Mouse (Mus musculus): ENCODE data around the gene Cfd.

Gene Cfd

DNA sequence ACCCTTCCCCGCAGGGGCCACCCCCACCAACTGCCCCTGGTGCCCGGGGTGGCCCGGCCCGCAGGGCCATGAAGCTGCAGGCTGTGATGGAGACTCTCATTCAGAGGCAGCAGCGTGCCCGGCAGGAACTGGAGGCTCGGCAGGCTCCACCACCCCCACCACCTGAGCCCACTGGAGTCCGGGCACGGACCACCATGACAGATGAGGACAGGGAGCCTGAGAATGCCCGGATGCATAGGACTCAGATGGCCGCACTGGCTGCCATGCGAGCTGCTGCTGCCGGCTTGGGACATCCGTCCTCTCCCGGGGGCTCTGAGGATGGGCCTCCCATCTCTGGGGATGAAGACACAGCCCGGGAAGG lies 40.2 kb downstream of the Cfd start:
- in situ Hi-C loops (cut with MboI; ENCODE audit: low sequenced_read_pairs), result no loop called here

DNA sequence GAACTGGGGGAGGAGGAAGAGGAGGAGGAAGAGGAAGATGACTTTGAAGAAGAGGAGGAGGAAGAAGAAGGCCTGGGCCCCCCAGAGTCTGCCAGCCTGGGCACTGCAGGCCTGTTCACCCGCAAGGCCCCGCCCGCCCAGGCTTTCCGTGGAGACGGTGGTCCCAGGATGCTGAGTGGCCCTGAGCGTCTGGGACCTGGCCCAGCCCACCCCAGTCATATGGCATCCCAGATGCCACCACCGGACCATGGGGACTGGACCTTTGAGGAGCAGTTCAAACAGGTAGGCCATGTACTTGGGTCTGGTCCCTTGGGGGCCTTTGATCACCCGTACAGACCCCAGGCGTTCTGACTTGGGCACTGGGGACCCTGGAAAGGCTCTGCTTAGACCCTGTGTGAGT lies 41.1 kb downstream of the Cfd start:
- in situ Hi-C loops (cut with MboI; ENCODE audit: low sequenced_read_pairs), result no loop called here

DNA sequence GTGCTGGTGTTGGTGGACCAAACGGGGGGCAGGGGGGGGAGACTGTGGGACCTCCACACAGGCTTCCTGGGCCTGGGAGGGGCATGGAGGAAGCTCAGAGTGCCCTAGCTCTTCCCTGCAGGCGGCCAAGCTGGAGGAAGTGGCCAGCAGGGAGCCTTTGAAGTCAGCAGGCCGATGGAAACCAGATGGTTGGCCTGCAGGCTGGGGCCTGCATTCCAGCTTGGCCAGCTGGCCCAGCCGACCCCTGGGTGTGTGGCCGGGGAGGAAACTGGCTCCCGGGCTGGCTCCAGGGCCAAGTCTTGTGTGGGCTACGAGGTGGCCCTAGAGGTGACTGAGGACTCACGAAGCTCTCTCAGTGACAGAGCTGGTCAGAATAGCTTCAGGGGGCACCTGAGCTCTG lies 42.1 kb downstream of the Cfd start:
- in situ Hi-C loops (cut with MboI; ENCODE audit: low sequenced_read_pairs), result no loop called here

DNA sequence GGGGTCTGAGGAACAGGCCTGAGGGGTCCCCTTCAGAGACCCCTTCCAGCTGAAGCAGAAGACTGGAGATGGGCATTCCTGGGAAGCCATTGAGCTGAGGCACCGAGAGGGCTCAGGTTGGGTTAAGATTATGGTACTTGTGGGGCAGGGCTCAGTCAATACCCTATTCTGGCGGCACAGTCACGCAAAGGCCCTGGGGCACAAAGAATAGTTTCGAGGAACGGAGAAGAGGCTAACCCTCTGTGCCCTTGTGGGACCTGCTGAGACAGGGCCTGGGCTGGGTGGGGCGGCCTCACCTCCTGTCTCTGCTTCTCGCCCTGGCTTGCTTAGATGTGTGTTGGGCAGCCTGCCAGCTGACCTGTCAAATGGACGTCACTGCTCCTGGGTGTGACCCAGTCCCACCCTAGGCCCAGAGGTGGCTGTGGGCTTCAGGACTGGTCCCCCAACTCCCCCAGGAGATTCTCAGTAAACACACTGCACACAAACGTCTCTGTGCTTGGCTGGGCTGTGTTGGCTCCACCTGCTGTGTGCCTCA lies 42.6 kb downstream of the Cfd start:
- in situ Hi-C loops (cut with MboI; ENCODE audit: low sequenced_read_pairs), result no loop called here

DNA sequence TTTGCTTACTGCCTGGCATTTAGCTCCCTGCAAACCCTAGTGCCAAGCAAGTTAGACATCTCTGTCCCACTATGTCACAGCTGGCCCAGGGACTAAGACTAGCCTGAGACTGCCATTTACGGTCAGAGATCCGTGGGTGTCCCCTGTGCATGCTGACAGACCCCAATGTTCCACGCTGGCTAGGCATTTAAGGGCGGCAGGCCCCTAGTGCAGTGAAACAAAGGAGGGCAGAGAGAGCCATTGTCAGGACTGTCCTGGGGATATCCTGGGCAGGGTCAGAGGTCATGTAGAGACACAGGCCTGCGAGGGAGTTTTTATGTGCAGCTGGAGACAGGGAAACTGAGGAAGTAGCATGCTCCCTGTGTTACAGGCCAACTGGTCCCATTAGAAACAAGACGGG lies 43.2 kb downstream of the Cfd start:
- in situ Hi-C loops (cut with MboI; ENCODE audit: low sequenced_read_pairs), result no loop called here

DNA sequence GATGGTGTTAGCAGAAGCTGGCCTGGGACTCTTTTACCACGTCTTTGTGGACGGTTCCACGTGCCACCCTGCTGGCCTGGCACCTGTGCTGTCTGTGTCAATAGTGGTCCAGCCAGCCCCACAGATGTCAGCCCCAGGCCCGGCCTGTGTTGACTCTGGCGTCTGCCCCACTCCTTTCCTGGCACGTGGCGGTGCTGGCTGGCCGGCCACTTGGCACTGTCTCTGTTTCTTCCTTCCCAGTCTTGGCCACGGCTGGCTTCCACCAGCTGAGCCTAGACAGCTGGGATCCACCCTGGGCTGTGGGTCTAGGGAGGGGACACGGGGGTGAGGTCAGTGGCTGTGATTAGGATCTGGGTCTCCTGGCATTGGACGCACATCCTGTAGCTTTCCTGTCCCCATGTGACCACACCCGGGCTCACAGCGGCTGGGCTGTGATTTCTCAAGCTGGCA lies 43.6 kb downstream of the Cfd start:
- in situ Hi-C loops (cut with MboI; ENCODE audit: low sequenced_read_pairs), result no loop called here

DNA sequence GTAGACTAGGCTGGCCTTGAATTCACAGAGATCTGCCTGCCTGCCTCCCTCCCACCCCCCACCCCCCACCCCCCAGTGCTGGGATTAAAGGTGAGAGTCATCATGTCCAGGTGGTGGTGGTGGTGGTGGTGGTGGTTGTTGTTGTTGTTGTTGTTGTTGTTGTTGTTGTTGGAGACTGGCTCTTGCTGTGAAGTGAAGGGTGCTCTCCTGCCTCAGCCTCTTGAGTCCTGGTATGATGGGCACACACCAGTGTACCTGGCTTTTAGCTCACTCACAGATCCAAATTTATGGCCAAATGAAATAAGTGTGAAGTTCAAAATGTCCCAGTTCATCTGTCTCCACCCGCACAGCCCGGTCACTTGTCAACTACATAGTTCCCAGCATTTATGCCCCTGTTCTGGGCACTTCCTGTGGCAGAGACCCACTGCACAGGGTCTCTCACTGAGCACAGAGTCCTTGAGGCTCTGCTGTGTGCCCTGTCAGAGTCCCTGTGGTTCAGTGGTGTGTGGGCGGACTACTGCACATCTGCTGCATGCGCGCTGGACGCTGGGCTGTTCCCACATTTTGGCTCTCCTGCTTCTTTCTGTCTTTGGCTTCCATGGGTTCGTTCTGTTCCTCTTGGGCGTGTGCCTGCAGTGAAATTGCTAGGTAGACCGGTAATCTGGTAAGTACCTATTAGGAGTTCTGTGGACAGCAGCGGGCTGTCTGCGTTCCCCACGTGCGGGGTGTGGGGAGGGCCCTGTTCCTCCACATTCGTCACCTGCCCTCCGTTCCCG lies 44.3 kb downstream of the Cfd start:
- in situ Hi-C loops (cut with MboI; ENCODE audit: low sequenced_read_pairs), result no loop called here

DNA sequence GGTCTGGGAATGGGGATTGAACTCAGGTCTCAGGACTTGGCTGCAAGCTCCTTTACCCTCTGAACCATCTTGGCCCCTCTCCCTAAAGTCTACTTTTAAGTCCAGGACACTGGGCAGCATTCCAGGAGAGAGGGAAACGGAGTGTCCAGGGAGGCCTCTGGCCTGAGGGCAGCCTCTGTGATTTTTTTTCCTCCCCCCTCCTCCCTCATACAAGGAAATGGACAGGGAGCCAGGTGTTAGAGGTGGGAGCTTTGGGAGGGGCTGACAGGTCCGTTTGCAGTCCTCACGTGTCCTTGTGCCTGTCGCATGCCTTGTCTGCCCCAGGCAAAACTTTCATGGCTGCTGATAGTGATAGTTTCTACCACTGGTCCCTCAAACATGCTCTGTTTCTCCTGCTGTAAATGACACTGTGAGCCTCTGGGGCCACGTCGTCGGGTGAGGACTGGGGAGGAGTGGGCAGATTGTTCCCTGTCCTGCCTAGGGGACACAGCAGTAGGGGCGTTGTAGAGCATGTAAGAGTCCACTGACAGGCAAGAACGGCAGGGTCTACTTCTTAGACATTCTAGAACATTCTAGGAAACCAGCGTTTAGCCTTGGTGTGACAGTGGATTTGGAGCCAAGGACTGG lies 45.7 kb downstream of the Cfd start:
- in situ Hi-C loops (cut with MboI; ENCODE audit: low sequenced_read_pairs), result no loop called here

DNA sequence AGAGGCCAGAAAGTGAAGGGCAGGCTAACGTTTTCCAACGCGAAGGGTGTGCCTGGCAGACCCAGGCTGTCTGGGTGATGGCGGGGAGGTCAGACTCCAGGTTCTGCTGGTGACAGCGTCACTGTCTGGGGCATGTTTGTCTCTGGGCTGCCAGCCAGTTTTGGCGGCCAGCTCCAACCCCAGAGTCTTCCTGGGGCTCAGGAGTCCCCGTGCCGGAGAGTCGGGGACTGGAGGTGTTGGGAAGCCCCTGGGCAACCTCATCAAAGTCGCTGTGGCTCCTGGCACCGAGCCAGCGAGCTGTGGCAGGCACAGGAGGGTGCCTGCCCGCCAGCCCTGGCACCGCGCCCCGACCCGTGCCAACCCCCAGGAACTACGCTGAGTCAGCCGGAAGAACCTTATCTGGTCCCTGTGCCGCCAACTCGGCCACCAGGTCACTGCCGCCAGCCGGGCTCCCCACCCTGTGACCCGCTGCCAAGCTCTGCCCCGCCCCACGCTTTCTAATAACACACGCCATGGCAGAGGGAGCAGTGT lies 46.3 kb downstream of the Cfd start:
- in situ Hi-C loops (cut with MboI; ENCODE audit: low sequenced_read_pairs), result no loop called here

DNA sequence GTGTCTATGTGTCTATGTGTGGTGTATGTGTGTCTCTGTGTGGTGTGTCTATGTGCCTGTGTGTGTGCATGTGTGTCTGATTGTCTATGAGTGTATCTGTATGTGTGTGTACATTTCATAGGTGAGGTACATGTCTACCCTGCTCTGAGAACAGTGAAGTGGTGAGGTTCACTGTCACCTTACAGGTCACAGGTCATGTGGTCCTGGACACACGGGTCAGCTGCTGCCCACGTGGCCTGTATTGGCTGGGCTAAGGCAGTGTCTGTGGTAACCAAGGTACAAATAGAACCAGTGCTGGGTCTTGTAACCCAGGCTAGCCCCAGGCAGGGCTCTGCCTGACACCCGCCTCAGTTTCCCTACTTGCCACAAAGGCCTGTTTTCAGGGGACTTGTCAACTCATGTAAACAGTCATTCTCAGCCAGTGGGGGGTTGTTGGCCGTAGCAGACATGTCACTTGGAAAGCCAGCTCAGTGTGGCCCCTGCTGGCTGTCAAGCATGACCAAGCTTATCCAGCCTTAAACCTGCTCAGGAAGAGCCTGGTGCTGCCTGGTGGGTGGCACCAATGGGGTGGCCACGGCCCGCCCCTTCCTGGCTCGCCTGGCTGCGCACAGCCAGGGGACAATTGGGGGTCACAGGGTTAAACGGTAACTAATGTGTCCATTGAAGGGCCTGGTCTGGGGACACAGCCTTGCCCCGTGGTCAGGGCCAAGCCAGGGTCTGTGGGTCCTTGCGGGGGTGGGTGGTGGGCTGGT lies 47.3 kb downstream of the Cfd start:
- in situ Hi-C loops (cut with MboI; ENCODE audit: low sequenced_read_pairs), result no loop called here

DNA sequence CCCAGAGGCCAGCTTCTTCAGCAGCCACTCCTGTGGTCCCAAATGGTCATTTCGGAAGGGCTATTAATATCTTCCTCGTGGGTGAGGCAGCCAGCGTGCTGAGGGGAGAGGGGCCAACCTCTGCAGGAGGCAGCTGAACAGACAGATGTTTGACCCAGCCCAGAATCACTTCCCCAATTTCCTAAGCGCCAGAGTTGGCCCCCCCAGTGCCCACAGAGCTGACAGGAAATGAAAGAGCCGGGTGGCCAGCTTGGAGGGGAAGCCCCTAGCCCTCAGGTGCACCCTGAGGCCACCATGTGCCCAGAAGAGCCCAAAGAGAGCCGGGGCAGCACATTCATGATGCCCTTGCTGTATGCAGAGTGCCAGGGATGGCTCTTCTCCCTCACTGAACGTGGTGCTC lies 50.1 kb downstream of the Cfd start:
- in situ Hi-C loops (cut with MboI; ENCODE audit: low sequenced_read_pairs), result no loop called here
